14 mouse cellular contexts compared by ENCODE assay signal in the genomic region with DNA sequence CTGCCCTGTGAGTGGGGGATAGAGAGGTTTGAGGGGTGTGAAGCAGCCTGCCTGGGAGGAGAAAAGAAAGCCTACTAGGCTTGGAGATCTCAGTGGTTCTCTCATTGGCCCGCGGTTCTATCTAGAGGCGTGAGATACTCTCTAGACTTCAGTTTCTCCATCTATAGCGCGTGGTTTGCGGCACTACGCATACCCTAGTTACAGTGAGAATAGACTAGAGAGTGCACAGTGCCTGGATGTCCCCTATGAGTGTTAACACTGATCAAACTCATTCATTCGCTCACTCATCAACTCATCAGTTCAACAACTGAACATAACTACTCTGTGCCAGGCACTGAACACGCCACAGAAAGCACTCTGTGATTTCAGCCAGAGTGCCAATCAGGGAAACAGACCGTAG. TPM values are rescaled to one million over a fixed set of nuclear protein-coding genes. Genes with fewer than 3 reads are reported as not detected.
DNase-seq lines count a peak whose midpoint lies in the region; ATAC-seq and TF ChIP-seq lines count a peak whose summit lies in the region.
"Had no signal": no experiment of that assay in that cellular context is flagged by ENCODE, and none has a peak within 500 bp of the region (broad histone marks: within the 10 kb centered on the region; RNA-seq: fewer than 3 reads in every experiment).

No protein-coding gene starts in this region.

- H3K4me1 ChIP-seq in cortical plate, adult 2 months (ENCODE audit: control insufficient read depth, insufficient read depth, low read length) = peaks cover 13% of the 10 kb centered on the region; the same call in 1 of the 2 replicates
- H3K4me1 ChIP-seq in hindbrain, embryonic 12.5 days = peaks cover 65% of the 10 kb centered on the region
- H3K4me1 ChIP-seq in midbrain, embryonic 16.5 days (ENCODE audit: control insufficient read depth, insufficient read depth, low read length) = peaks cover 42% of the 10 kb centered on the region

- no peak for TF ChIP-seq CTCF in cortical plate, adult 2 months (IDR thresholded peaks at IDR 0.05; ENCODE audit: extremely low read depth, insufficient read depth, low read length)

- no peak for TF ChIP-seq POLR2A in cortical plate, adult 2 months (IDR thresholded peaks at IDR 0.05; ENCODE audit: extremely low read depth, insufficient read depth, low read length)

- H3K9me3 ChIP-seq in hindbrain, embryonic 12.5 days (replicated peaks) = no peaks in the 10 kb centered on the region
- no peaks in the 10 kb centered on the region for H3K9me3 ChIP-seq in midbrain, embryonic 16.5 days (replicated peaks; ENCODE audit: control insufficient read depth, low read length, poor library complexity, severe bottlenecking)
- H3K9me3 ChIP-seq: G1E; heart, embryonic 15.5 days had no signal

- 78% methylated on average over 10 of the region's 10 CpGs for WGBS in hindbrain, embryonic 12.5 days
- 80% methylated on average over 10 of the region's 10 CpGs for whole genome bisulfite sequencing in midbrain, embryonic 16.5 days

- H3K36me3 ChIP-seq in hindbrain, embryonic 12.5 days = peaks cover 11% of the 10 kb centered on the region; the same call in 1 of the 2 replicates
- H3K36me3 ChIP-seq in midbrain, embryonic 16.5 days (ENCODE audit: control insufficient read depth, insufficient read depth, low read length) = no peaks in the 10 kb centered on the region
- H3K36me3 ChIP-seq: heart, embryonic 15.5 days had no signal

- peak overlapping the region; percentile 73 for H3K4me2 ChIP-seq in hindbrain, embryonic 12.5 days (replicated peaks)
- peak overlapping the region; percentile 71 for H3K4me2 ChIP-seq in midbrain, embryonic 16.5 days (ENCODE audit: low read length)
- H3K4me2 ChIP-seq: heart, embryonic 15.5 days; liver, embryonic 11.5 days had no signal

- H3K27ac ChIP-seq in cortical plate, adult 2 months (ENCODE audit: insufficient read depth, low read length) = peak overlapping the region; percentile 92
- H3K27ac ChIP-seq in hindbrain, embryonic 12.5 days = peak overlapping the region; percentile 92
- H3K27ac ChIP-seq in midbrain, embryonic 16.5 days (ENCODE audit: low read length) = peak overlapping the region; percentile 90
- H3K27ac ChIP-seq: heart, embryonic 15.5 days had no signal

- ATAC-seq in hindbrain, embryonic 12.5 days (ENCODE audit: low FRiP score) = no peak
- no peak for ATAC-seq in midbrain, embryonic 16.5 days
- no peak for ATAC-seq in granulocyte monocyte progenitor cell, adult 5-6 weeks (replicated peaks; ENCODE audit: poor library complexity, severe bottlenecking)

- peaks cover 11% of the 10 kb centered on the region; the same call in 1 of the 2 replicates for H3K27me3 ChIP-seq in hindbrain, embryonic 12.5 days
- no peaks in the 10 kb centered on the region for H3K27me3 ChIP-seq in midbrain, embryonic 16.5 days (ENCODE audit: control insufficient read depth, insufficient read depth, low read depth, low read length)

- peak overlapping the region; percentile 66 for H3K4me3 ChIP-seq in cortical plate, adult 2 months (ENCODE audit: insufficient read depth, low read length)
- peak overlapping the region; percentile 59 for H3K4me3 ChIP-seq in hindbrain, embryonic 12.5 days
- no peak overlapping the region for H3K4me3 ChIP-seq in midbrain, embryonic 16.5 days (ENCODE audit: low read depth, low read length)
- H3K4me3 ChIP-seq: heart, embryonic 15.5 days had no signal

- peak; percentile 40 for DNase-seq in cerebellum, adult 9-10 months
- no peak for DNase-seq in cerebellum, adult 11-12 months
- DNase-seq in ovary, adult 18-20 months (ENCODE audit: low spot score) = no peak
- DNase-seq in kidney, postnatal 14 days = no peak
- DNase-seq: gastrocnemius, postnatal 25 days; lung, postnatal 14 days; right cerebral cortex, postnatal 4 days had no signal

- peak overlapping the region; percentile 86; the same call in 1 of the 2 replicates for H3K9ac ChIP-seq in hindbrain, embryonic 12.5 days
- H3K9ac ChIP-seq in midbrain, embryonic 16.5 days (ENCODE audit: low read depth, low read length) = peak overlapping the region; percentile 94
- H3K9ac ChIP-seq: heart, embryonic 15.5 days had no signal

RNA-seq across cellular contexts. Expression of gene Ttyh1, which starts 3.6 kb away (rescaled TPM):
- 817 and 841 TPM in 2 replicates for polyA plus RNA-seq in cortical plate, adult 2 months (2012; rRNA removed)
- 108 and 110 TPM in 2 replicates for polyA plus RNA-seq in hindbrain, embryonic 12.5 days (2016; fragmentation: Nextera tagmentation; extraction: Ambion mirVana)
- 122 and 158 TPM in 2 replicates for polyA plus RNA-seq in midbrain, embryonic 16.5 days (2015; fragmentation: Nextera tagmentation; extraction: Ambion mirVana)
- total RNA-seq in granulocyte monocyte progenitor cell, adult 5-6 weeks (2014; fragmentation: Nextera tagmentation) = not detected in 2 replicates
- total RNA-seq in granulocyte monocyte progenitor cell, adult 5-6 weeks (2017) = 0.09 and 0.52 TPM in 2 replicates
- polyA plus RNA-seq: G1E had no signal

RNA-seq across cellular contexts. Expression of gene Leng8, which starts 14.1 kb away (rescaled TPM):
- 481 and 484 TPM in 2 replicates for polyA plus RNA-seq in cortical plate, adult 2 months (2012; rRNA removed)
- 115 and 118 TPM in 2 replicates for polyA plus RNA-seq in hindbrain, embryonic 12.5 days (2016; fragmentation: Nextera tagmentation; extraction: Ambion mirVana)
- 81.8 and 83.3 TPM in 2 replicates for polyA plus RNA-seq in midbrain, embryonic 16.5 days (2015; fragmentation: Nextera tagmentation; extraction: Ambion mirVana)
- total RNA-seq in granulocyte monocyte progenitor cell, adult 5-6 weeks (2014; fragmentation: Nextera tagmentation) = 69.9 and 91.7 TPM in 2 replicates
- total RNA-seq in granulocyte monocyte progenitor cell, adult 5-6 weeks (2017) = 18.0 and 26.4 TPM in 2 replicates

RNA-seq across cellular contexts. Expression of gene Leng9, which starts 27.4 kb away (rescaled TPM):
- 8.4 and 8.5 TPM in 2 replicates for polyA plus RNA-seq in cortical plate, adult 2 months (2012; rRNA removed)
- 3.6 and 4.3 TPM in 2 replicates for polyA plus RNA-seq in hindbrain, embryonic 12.5 days (2016; fragmentation: Nextera tagmentation; extraction: Ambion mirVana)
- polyA plus RNA-seq in midbrain, embryonic 16.5 days (2015; fragmentation: Nextera tagmentation; extraction: Ambion mirVana) = 4.9 and 5.3 TPM in 2 replicates
- 0.32 TPM in 1 of 2 replicates, not detected in the other for total RNA-seq in granulocyte monocyte progenitor cell, adult 5-6 weeks (2014; fragmentation: Nextera tagmentation)
- total RNA-seq in granulocyte monocyte progenitor cell, adult 5-6 weeks (2017) = 1.4 and 2.0 TPM in 2 replicates

RNA-seq across cellular contexts. Expression of gene Cdc42ep5, which starts 41.9 kb away (rescaled TPM):
- polyA plus RNA-seq in cortical plate, adult 2 months (2012; rRNA removed) = 3.7 and 4.8 TPM in 2 replicates
- polyA plus RNA-seq in hindbrain, embryonic 12.5 days (2016; fragmentation: Nextera tagmentation; extraction: Ambion mirVana) = 24.2 and 25.7 TPM in 2 replicates
- polyA plus RNA-seq in midbrain, embryonic 16.5 days (2015; fragmentation: Nextera tagmentation; extraction: Ambion mirVana) = 4.7 and 5.1 TPM in 2 replicates
- not detected in 2 replicates for total RNA-seq in granulocyte monocyte progenitor cell, adult 5-6 weeks (2014; fragmentation: Nextera tagmentation)
- 0.21 TPM in 1 of 2 replicates, not detected in the other for total RNA-seq in granulocyte monocyte progenitor cell, adult 5-6 weeks (2017)

RNA-seq across cellular contexts. Expression of gene Lair1, which starts 59.8 kb away (rescaled TPM):
- polyA plus RNA-seq in cortical plate, adult 2 months (2012; rRNA removed) = 9.3 and 11.1 TPM in 2 replicates
- 1.8 and 2.4 TPM in 2 replicates for polyA plus RNA-seq in hindbrain, embryonic 12.5 days (2016; fragmentation: Nextera tagmentation; extraction: Ambion mirVana)
- polyA plus RNA-seq in midbrain, embryonic 16.5 days (2015; fragmentation: Nextera tagmentation; extraction: Ambion mirVana) = 1.7 and 1.9 TPM in 2 replicates
- 32.6 and 38.7 TPM in 2 replicates for total RNA-seq in granulocyte monocyte progenitor cell, adult 5-6 weeks (2014; fragmentation: Nextera tagmentation)
- 78.9 and 81.0 TPM in 2 replicates for total RNA-seq in granulocyte monocyte progenitor cell, adult 5-6 weeks (2017)
